Mouse (Mus musculus) adrenal gland, adult 8-10 months (tissue): ENCODE data around the gene Hmgb1. TPM values are rescaled to one million over a fixed set of nuclear protein-coding genes. Genes with fewer than 3 reads are reported as not detected.

Source experiments
- DNase-seq: peaks from one replicate; pipeline ENCODE4 v3.0.0; 2022
- total RNA-seq, 4 experiments: library from RNA; stranded (reverse); gene quantifications; 2 replicates each; pipeline ENCODE4 v1.2.4; 2022

Gene Hmgb1
- total RNA-seq, 4 experiments from 2014 or later = 138 to 162 (median 149) TPM

GRCm38 (mm10) chr5:149017666-149018415 is 166.4 kb downstream of the Hmgb1 start:
- DNase-seq = no peak

- DNase-seq = no peak
Observed at GRCm38 (mm10) chr5:149017181-149017580, 167.1 kb downstream of the Hmgb1 start.

- DNase-seq = no peak
Observed at GRCm38 (mm10) chr5:149016261-149016660, 168.0 kb downstream of the Hmgb1 start.

- no peak for DNase-seq
Observed at GRCm38 (mm10) chr5:149015335-149016201, 168.7 kb downstream of the Hmgb1 start.

- no peak for DNase-seq
Observed at GRCm38 (mm10) chr5:149014600-149015268, 169.6 kb downstream of the Hmgb1 start.

GRCm38 (mm10) chr5:149013817-149014508 is 170.3 kb downstream of the Hmgb1 start:
- no peak for DNase-seq

GRCm38 (mm10) chr5:149009111-149009510 is 175.2 kb downstream of the Hmgb1 start:
- DNase-seq = no peak

- no peak for DNase-seq
Observed at GRCm38 (mm10) chr5:149007295-149007646, 177.0 kb downstream of the Hmgb1 start.

- peak; percentile 98 for DNase-seq
Observed at GRCm38 (mm10) chr5:149006362-149007294, 177.7 kb downstream of the Hmgb1 start.

- DNase-seq = no peak
Observed at GRCm38 (mm10) chr5:149005701-149006361, 178.5 kb downstream of the Hmgb1 start.

- no peak for DNase-seq
Observed at GRCm38 (mm10) chr5:149005083-149005482, 179.2 kb downstream of the Hmgb1 start.

- DNase-seq = no peak
Observed at GRCm38 (mm10) chr5:149003137-149003536, 181.2 kb downstream of the Hmgb1 start.

GRCm38 (mm10) chr5:149002803-149003115 is 181.5 kb downstream of the Hmgb1 start:
- no peak for DNase-seq

- no peak for DNase-seq
Observed at GRCm38 (mm10) chr5:149002034-149002802, 182.1 kb downstream of the Hmgb1 start.

GRCm38 (mm10) chr5:148999802-149000201 is 184.5 kb downstream of the Hmgb1 start:
- DNase-seq = no peak

- DNase-seq = no peak
Observed at GRCm38 (mm10) chr5:148998512-148998911, 185.8 kb downstream of the Hmgb1 start.

- DNase-seq = no peak
Observed at GRCm38 (mm10) chr5:148996709-148997037, 187.6 kb downstream of the Hmgb1 start.
